Mouse (Mus musculus) cerebral cortex, adult 2 months (tissue): ENCODE data around the gene Vegfd.

Experiments used
- WGBS: fragments of 180-500 bp; shearing (Covaris S2); methylation state at CpG from one replicate; pipeline ENCODE4 v1.1.7; 2018; 5-methylcytosine and 5-hydroxymethylcytosine counted together

Vegfd gene

GRCm38 (mm10) chrX:164424821-164425220 lies 51.6 kb downstream of the Vegfd start:
- WGBS, result 88% methylated on average over 1 of the region's 1 CpGs

DNA sequence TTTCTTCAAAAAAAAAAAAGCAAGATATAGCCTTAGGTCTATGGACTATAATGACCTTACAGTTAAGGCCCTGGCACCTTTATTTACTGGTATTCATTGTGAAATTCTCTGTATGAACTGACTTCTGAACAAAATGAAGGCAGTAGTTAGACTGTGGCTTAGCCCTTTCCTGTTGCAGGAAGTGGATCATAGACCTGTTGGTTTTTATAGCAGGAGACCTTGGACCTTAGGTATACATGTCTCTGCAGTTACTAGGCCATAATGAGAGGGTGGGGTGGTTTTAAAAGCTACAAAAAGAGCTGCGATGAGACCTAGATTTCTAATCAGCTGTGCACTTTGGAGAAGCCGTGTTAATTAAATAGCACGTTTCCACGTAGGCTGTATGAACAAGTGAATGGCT lies 54.1 kb downstream of the Vegfd start:
- 88% methylated on average over 4 of the region's 4 CpGs for WGBS

- WGBS, result 79% methylated on average over 2 of the region's 2 CpGs
Observed at GRCm38 (mm10) chrX:164428224-164428623, 55.0 kb downstream of the Vegfd start.

GRCm38 (mm10) chrX:164430621-164431020 lies 57.4 kb downstream of the Vegfd start:
- 89% methylated on average over 6 of the region's 6 CpGs for WGBS

DNA sequence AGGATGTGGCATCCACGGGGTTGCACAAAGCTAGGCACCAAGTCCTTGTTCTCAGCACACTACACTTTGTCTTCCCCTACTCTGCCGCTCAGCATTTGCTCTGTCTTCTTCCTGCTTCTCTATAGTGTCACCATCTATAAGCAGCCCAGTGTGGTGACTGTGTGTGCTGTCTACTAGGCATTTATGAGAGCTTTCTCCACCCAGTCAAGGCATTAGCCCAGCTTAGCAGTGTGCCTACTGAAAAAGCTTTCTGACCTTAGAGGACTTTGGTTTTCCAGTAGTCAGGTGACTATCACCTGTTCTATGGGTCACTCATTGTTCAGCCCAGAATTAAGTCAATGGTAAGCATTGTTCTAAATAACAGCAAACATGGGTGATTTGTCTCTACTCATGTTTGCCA lies 58.0 kb downstream of the Vegfd start:
- 81% methylated on average over 2 of the region's 2 CpGs for WGBS

- 89% methylated on average over 6 of the region's 6 CpGs for WGBS
Observed at GRCm38 (mm10) chrX:164431541-164431940, 58.4 kb downstream of the Vegfd start.

DNA sequence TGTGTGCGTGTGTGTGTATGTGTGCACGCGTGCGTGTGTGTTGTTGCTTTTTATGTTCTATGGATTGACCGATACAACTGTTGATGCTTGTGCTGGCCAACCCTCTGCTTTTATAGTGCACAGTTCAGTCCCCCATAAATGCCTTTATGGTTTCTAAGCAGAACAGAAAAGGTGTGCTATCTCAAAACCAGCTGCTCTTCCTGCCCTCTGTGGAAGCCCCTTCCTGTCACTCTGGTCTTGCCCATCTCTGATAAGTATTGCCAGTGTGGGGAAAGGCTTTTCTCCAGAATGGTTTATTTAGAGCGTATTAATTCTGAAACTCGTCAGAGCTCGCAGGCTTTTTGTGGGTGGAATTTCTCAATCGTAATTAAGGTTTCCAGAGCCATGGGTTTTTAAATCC lies 59.5 kb downstream of the Vegfd start:
- WGBS, result 72% methylated on average over 9 of the region's 9 CpGs

GRCm38 (mm10) chrX:164436709-164437108 lies 63.5 kb downstream of the Vegfd start, which contains the start of gene Asb11:
TSS of gene Asb11 (plus strand) at chrX:164436994.
- 43% methylated on average over 8 of the region's 8 CpGs for WGBS

DNA sequence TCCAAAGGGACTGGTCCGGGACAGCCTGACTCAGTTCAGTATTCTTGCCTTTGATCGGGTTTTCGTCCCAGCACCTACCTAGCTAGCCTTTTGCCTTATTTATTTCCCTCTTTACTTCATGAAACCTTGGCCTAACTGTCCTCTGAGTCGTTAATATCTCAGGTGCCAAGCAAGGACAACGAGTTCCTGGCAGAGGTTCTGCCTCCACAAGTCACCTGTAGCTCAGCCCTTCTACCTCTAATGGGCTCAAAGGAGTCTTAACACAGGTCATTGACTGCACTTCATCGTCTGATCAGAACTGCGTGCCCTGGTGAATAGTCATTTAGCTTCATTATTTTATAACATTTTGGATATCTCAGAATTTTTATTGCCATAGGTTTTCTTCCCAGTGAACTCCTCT lies 66.3 kb downstream of the Vegfd start:
- WGBS, result 85% methylated on average over 7 of the region's 7 CpGs

- WGBS, result 38% methylated on average over 2 of the region's 2 CpGs
Observed at GRCm38 (mm10) chrX:164440140-164440539, 67.0 kb downstream of the Vegfd start.

GRCm38 (mm10) chrX:164440703-164441102 lies 67.5 kb downstream of the Vegfd start:
- WGBS, result 75% methylated on average over 3 of the region's 3 CpGs

GRCm38 (mm10) chrX:164441306-164441705 lies 68.1 kb downstream of the Vegfd start:
- WGBS, result 92% methylated on average over 3 of the region's 3 CpGs

DNA sequence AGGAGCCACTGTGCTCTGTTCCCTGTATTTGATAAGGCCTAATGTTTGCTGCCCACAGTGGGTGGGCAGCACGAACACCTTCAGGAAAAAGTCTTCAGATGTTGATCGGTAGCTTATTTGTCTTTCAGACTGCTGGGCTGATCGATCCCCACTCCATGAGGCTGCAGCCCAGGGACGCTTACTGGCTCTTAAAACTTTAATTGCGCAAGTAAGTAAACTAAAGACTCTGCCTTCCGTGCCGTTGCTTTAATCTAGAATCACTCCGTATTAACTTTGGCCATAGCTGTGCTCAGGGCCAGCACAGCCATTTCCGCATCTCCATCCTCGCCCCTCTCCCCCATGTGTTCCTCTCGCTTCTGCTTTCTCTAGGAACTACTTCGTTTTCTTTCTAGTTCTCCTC lies 72.4 kb downstream of the Vegfd start:
- 90% methylated on average over 12 of the region's 12 CpGs for WGBS

DNA sequence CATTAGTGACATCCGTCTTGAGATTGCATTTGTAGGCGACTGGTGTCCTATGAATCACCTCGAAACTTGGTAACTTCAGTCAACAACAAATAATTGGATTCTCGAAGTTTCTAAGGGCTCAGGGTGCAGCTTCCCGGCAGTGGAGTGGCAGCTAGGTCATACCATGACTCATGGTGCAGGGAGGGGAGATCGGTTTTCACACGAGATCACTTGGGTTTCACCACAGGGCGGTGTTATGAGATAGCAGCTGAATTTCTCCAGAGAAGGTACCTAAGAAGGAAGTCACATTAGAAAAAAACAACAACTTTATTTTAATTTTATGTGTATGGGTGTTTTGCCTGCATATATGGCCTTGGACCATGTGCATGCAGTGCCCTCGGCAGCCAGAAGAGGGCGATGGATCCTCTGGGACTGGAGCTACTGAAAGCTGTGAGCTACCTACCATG lies 73.0 kb downstream of the Vegfd start:
- WGBS, result 86% methylated on average over 10 of the region's 10 CpGs

GRCm38 (mm10) chrX:164446835-164447681 lies 73.9 kb downstream of the Vegfd start:
- WGBS, result 94% methylated on average over 9 of the region's 9 CpGs

GRCm38 (mm10) chrX:164447682-164448071 lies 74.5 kb downstream of the Vegfd start:
- 90% methylated on average over 2 of the region's 2 CpGs for WGBS

- WGBS, result 12% methylated on average over 3 of the region's 3 CpGs
Observed at GRCm38 (mm10) chrX:164449201-164449600, 76.0 kb downstream of the Vegfd start.
